Mouse (Mus musculus) embryonic facial prominence, embryonic 12.5 days (tissue): ENCODE measurements around the gene Urb1. TPM values are rescaled to one million over a fixed set of nuclear protein-coding genes. Genes with fewer than 3 reads are reported as not detected.

Experiments used
- ATAC-seq: fragments of 200-750 bp; cut with Nextera tagmentation; 2 replicates; pipeline ENCODE4 v1.8.0; 2017; ENCODE audit not compliant: insufficient number of reproducible peaks, insufficient read depth, low FRiP score, low TSS enrichment
- H3K27ac ChIP-seq: fragments of 300-500 bp; sonication (generic); 2 replicates; pipeline ENCODE4 v1.5.1; 2016; ENCODE audit warnings: mild to moderate bottlenecking
- H3K27me3 ChIP-seq: fragments of 300-500 bp; sonication (generic); 2 replicates; pipeline ENCODE4 v1.6.1; 2016; ENCODE audit warnings: mild to moderate bottlenecking, moderate library complexity
- H3K36me3 ChIP-seq: fragments of 300-500 bp; sonication (generic); 2 replicates; pipeline ENCODE4 v1.6.1; 2016; ENCODE audit warnings: mild to moderate bottlenecking
- H3K4me1 ChIP-seq: fragments of 300-500 bp; sonication (generic); 2 replicates; pipeline ENCODE4 v1.6.1; 2016
- H3K4me2 ChIP-seq: fragments of 300-500 bp; sonication (generic); replicated peaks from 2 replicates; pipeline ENCODE4 v1.6.1; 2016; ENCODE audit warnings: mild to moderate bottlenecking, moderate library complexity
- H3K4me3 ChIP-seq: fragments of 300-500 bp; sonication (generic); 2 replicates; pipeline ENCODE4 v1.5.1; 2016; ENCODE audit warnings: mild to moderate bottlenecking
- H3K9ac ChIP-seq: fragments of 300-500 bp; sonication (generic); 2 replicates; pipeline ENCODE4 v1.6.1; 2016; ENCODE audit warnings: mild to moderate bottlenecking, moderate library complexity
- H3K9me3 ChIP-seq: fragments of 300-500 bp; sonication (generic); 2 replicates; pipeline ENCODE4 v1.6.1; 2016; ENCODE audit warnings: mild to moderate bottlenecking, moderate library complexity
- WGBS: fragments of 180-500 bp; shearing (Covaris S2); methylation state at CpG from one replicate; pipeline ENCODE4 v1.1.7; 2016; 5-methylcytosine and 5-hydroxymethylcytosine counted together
- polyA plus RNA-seq: library from polyadenylated mRNA; unstranded; fragments of >200 nt; fragmentation: Nextera tagmentation; extraction: Ambion mirVana; gene quantifications from 2 replicates; pipeline ENCODE4 v1.2.1, GENCODE M21; 2016

Gene Urb1
- polyA plus RNA-seq, 1 experiment from 2014 or later: 12.6 TPM

GRCm38 (mm10) chr16:90760515-90760914, 49.7 kb downstream of the Urb1 start:
- H3K27me3 ChIP-seq: no peaks in the 10 kb centered on the region
- WGBS: 69% methylated on average over 4 of the region's 4 CpGs
- no peaks in the 10 kb centered on the region for H3K4me1 ChIP-seq
- no peak overlapping the region for H3K9ac ChIP-seq
- no peaks in the 10 kb centered on the region for H3K9me3 ChIP-seq
- H3K4me3 ChIP-seq: no peak overlapping the region
- no peak overlapping the region for H3K4me2 ChIP-seq
- no peak for ATAC-seq
- H3K27ac ChIP-seq: no peak overlapping the region
- H3K36me3 ChIP-seq: peaks cover 75% of the 10 kb centered on the region

DNA sequence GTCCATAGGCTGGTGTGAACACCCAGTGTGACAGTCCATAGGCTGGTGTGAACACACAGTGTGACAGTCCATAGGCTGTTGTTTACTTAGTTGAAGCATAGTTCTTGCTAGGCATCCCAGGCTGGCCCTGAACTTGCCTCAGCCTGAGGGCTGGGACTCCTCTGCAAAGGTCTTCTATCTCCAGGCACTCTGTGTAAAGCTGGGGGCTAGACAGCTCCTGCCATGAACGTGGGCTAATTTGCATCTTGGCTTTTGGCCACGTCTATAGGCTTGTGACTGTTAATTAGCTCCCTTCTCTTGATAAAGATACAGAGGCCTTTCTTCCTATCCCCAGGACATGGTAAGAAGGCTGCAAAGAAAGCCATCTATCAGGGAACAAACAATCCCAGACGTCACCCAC, 50.9 kb downstream of the Urb1 start:
- Histone ChIP-seq H3K36me3 (peaks cover 77% of the 10 kb centered on the region), H3K9me3 (no peaks in the 10 kb centered on the region), H3K27me3 (no peaks in the 10 kb centered on the region), H3K27ac (no peak overlapping the region), H3K4me2 (no peak overlapping the region), H3K4me1 (no peaks in the 10 kb centered on the region), H3K9ac (no peak overlapping the region), H3K4me3 (no peak overlapping the region)
- no peak for ATAC-seq
- 75% methylated on average over 3 of the region's 3 CpGs for WGBS

DNA sequence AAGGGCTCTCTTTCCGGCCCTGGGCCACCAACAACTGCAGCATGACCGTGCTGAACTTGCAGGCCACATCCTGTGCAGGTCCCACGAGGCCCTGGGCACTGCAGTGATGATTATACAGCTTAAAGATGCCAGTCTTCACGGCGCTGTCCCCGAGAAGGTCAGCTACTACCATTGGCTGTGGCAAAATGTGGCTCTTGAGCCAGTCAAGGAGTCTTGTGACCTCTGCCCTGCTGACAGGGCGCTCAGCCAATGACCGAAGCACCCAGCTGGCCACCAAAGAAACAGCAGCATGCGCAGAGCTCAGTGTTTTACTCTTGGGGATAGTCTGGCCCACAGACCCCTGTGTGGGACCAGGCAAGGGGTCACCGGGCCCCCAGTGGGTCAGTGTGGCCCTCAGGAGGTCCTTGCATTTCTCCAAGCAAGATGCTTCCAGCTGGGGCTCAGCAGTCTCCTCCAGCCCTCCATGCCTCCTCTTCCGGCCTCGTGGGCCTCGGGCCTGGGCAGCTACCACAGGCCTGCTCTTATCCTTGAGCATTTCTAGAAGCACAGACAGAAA, 56.7 kb downstream of the Urb1 start:
- WGBS: 86% methylated on average over 13 of the region's 13 CpGs
- Histone ChIP-seq H3K9ac (no peak overlapping the region), H3K4me1 (no peaks in the 10 kb centered on the region), H3K4me3 (no peak overlapping the region), H3K9me3 (no peaks in the 10 kb centered on the region), H3K27me3 (no peaks in the 10 kb centered on the region), H3K36me3 (peaks cover 65% of the 10 kb centered on the region), H3K4me2 (no peak overlapping the region), H3K27ac (no peak overlapping the region)
- ATAC-seq: no peak

DNA sequence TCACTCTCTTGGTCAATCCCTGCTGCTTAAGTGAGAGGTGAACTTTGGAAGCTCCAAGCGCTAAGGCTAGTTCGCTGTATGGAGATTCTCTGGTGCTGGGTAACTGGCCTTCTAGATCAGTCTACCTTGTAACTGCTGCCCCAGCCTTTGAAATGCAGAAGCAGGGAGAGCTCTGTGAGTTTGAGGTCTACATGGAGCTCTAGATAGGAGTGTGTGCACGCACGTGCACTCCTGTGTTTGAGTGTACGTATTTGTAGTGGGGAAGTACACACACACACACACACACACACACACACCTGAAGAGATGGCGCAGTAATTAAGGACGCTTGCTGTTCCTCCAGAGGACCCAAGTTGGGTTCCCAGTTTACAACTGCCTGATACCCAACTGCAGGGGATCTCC, 62.0 kb downstream of the Urb1 start:
- Histone ChIP-seq H3K4me3 (no peak overlapping the region), H3K27ac (no peak overlapping the region), H3K9ac (no peak overlapping the region), H3K9me3 (no peaks in the 10 kb centered on the region), H3K4me1 (no peaks in the 10 kb centered on the region), H3K36me3 (peaks cover 25% of the 10 kb centered on the region), H3K27me3 (no peaks in the 10 kb centered on the region), H3K4me2 (no peak overlapping the region)
- WGBS: 96% methylated on average over 7 of the region's 7 CpGs
- ATAC-seq: no peak

DNA sequence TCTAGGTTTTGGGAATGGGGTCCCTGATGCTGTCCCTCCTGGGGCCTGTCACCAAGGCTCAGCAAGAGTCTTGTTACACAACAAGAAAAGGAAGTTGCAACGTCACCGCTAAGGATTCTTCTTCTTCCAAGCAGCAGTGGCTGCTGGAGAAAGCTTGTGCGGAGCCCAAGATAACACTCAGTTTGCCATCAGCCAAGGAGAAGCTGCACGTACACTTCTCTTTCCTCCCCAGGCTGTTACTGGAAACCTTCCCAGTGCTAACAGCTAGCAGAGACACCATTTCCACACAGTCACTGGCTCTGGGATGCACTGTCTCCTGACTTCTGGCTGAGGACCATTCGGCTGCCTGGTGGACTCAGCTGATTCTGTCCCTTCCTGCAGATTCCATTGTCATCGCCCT, 63.1 kb downstream of the Urb1 start:
- Histone ChIP-seq H3K9ac (no peak overlapping the region), H3K4me2 (no peak overlapping the region), H3K4me1 (peaks cover 5% of the 10 kb centered on the region; the same call in 1 of the 2 replicates), H3K36me3 (0 out of 2 replicates have a peak, but pooled peaks cover 16% of the 10 kb centered on the region), H3K27me3 (no peaks in the 10 kb centered on the region), H3K4me3 (no peak overlapping the region), H3K27ac (no peak overlapping the region), H3K9me3 (no peaks in the 10 kb centered on the region)
- no peak for ATAC-seq
- 86% methylated on average over 6 of the region's 6 CpGs for WGBS

- WGBS: 82% methylated on average over 26 of the region's 26 CpGs
- Histone ChIP-seq H3K27ac (no peak within 1 kb of the TSS), H3K36me3 (no peaks in the 10 kb centered on the region), H3K27me3 (no peaks in the 10 kb centered on the region), H3K4me3 (no peak within 1 kb of the TSS), H3K9ac (no peak within 1 kb of the TSS), H3K4me2 (no peak within 1 kb of the TSS), H3K4me1 (peaks cover 11% of the 10 kb centered on the region), H3K9me3 (no peaks in the 10 kb centered on the region)
- no peak for ATAC-seq
Measured at GRCm38 (mm10) chr16:90738092-90738956, 71.9 kb downstream of the Urb1 start, which contains the start of gene Mrap. TSS of gene Mrap (plus strand) at chr16:90738207.

GRCm38 (mm10) chr16:90736672-90737270, 73.4 kb downstream of the Urb1 start:
- no peak for ATAC-seq
- no peak overlapping the region for H3K4me3 ChIP-seq
- no peaks in the 10 kb centered on the region for H3K36me3 ChIP-seq
- no peaks in the 10 kb centered on the region for H3K27me3 ChIP-seq
- H3K9ac ChIP-seq: no peak overlapping the region
- H3K4me2 ChIP-seq: no peak overlapping the region
- H3K4me1 ChIP-seq: 0 out of 2 replicates have a peak, but pooled peaks cover 2% of the 10 kb centered on the region
- H3K27ac ChIP-seq: no peak overlapping the region
- 63% methylated on average over 10 of the region's 10 CpGs for WGBS
- no peaks in the 10 kb centered on the region for H3K9me3 ChIP-seq

GRCm38 (mm10) chr16:90735611-90736010, 74.6 kb downstream of the Urb1 start:
- H3K27ac ChIP-seq: no peak overlapping the region
- H3K27me3 ChIP-seq: no peaks in the 10 kb centered on the region
- 69% methylated on average over 4 of the region's 4 CpGs for WGBS
- H3K9me3 ChIP-seq: no peaks in the 10 kb centered on the region
- no peak overlapping the region for H3K9ac ChIP-seq
- H3K36me3 ChIP-seq: no peaks in the 10 kb centered on the region
- no peak overlapping the region for H3K4me3 ChIP-seq
- no peaks in the 10 kb centered on the region for H3K4me1 ChIP-seq
- no peak overlapping the region for H3K4me2 ChIP-seq
- no peak for ATAC-seq

- ATAC-seq: peak; percentile 92
- peaks cover 7% of the 10 kb centered on the region for H3K4me1 ChIP-seq
- H3K4me3 ChIP-seq: peak within 1 kb of the TSS; percentile 89
- peak within 1 kb of the TSS; percentile 84 for H3K9ac ChIP-seq
- H3K4me2 ChIP-seq: peak within 1 kb of the TSS; percentile 96
- no peaks in the 10 kb centered on the region for H3K27me3 ChIP-seq
- H3K9me3 ChIP-seq: no peaks in the 10 kb centered on the region
- peak within 1 kb of the TSS; percentile 84 for H3K27ac ChIP-seq
- 2% methylated on average over 53 of the region's 53 CpGs for WGBS
- H3K36me3 ChIP-seq: peaks cover 16% of the 10 kb centered on the region; the same call in 1 of the 2 replicates
Measured at GRCm38 (mm10) chr16:90727233-90728115, 82.7 kb downstream of the Urb1 start, which contains the start of gene Mis18a. TSS of gene Mis18a (minus strand) at chr16:90727404.

GRCm38 (mm10) chr16:90726600-90727227, 83.5 kb downstream of the Urb1 start:
- Histone ChIP-seq H3K4me1 (peaks cover 7% of the 10 kb centered on the region), H3K9me3 (no peaks in the 10 kb centered on the region), H3K4me2 (peak overlapping the region; percentile 96), H3K36me3 (peaks cover 22% of the 10 kb centered on the region; the same call in 1 of the 2 replicates), H3K4me3 (peak overlapping the region; percentile 89), H3K27me3 (no peaks in the 10 kb centered on the region), H3K9ac (peak overlapping the region; percentile 84), H3K27ac (peak overlapping the region; percentile 84)
- WGBS: 4% methylated on average over 38 of the region's 38 CpGs
- peak; percentile 53; the same call in 1 of the 2 replicates for ATAC-seq

- Histone ChIP-seq H3K27me3 (no peaks in the 10 kb centered on the region), H3K36me3 (peaks cover 41% of the 10 kb centered on the region), H3K4me3 (no peak overlapping the region), H3K4me2 (no peak overlapping the region), H3K9me3 (no peaks in the 10 kb centered on the region), H3K9ac (no peak overlapping the region), H3K4me1 (peaks cover 7% of the 10 kb centered on the region), H3K27ac (no peak overlapping the region)
- ATAC-seq: no peak
- WGBS: 96% methylated on average over 4 of the region's 4 CpGs
Measured at GRCm38 (mm10) chr16:90724051-90724450, 86.2 kb downstream of the Urb1 start.
